Mouse (Mus musculus): ENCODE measurements around the gene Hebp1.

DNA sequence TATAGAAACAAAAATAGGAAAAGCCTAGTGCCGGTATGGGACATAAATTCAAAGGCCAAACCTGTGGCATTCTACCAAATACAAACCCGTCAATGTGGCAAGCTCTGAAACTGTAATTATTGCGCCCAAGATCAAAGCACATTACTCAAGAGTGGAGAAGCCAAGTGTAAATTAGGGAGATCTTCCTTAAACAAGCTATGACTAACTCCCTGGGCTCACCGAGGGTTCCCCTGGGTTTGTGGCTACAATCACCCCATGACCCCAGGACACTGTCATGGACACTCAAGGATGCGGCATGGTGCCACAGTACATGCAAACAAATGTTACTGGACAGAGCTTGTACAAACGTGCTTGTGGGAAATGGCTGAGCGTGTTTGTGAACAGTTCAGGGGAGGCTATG, 64.7 kb downstream of the Hebp1 start:
- TF ChIP-seq CTCF (IDR thresholded peaks at IDR 0.05; ENCODE audit: low read depth) (no peak), EP300 (IDR thresholded peaks at IDR 0.05; ENCODE audit: low read depth) (no peak)
